Mouse (Mus musculus) heart, embryonic 14.5 days (tissue): ENCODE data around the gene Tubb1. TPM values are rescaled to one million over a fixed set of nuclear protein-coding genes. Genes with fewer than 3 reads are reported as not detected.
A peak's percentile ranks its signal among the peaks of the same experiment; 100 is the strongest.

Experiments used
- ATAC-seq: fragments of 200-750 bp; cut with Nextera tagmentation; 2 replicates; pipeline ENCODE4 v1.8.0; 2017; ENCODE audit warnings: low read depth, moderate TSS enrichment; ENCODE audit not compliant: insufficient number of reproducible peaks, insufficient read depth, low FRiP score
- H3K27ac ChIP-seq, 2 experiments: fragments of 200-500 bp in 1 of 2; fragments of 300-500 bp in 1 of 2; sonication (generic) in 1 of 2; replicated peaks in 1 of 2; 2 replicates each; pipeline ENCODE4 v1.5.1; 2012 to 2014; ENCODE audit warnings: low read depth in 2 of 2, low read length in 2 of 2, control low read depth in 1 of 2, mild to moderate bottlenecking in 1 of 2, mixed read lengths in 1 of 2; ENCODE audit not compliant: control insufficient read depth in 1 of 2, insufficient read depth in 1 of 2
- H3K27me3 ChIP-seq: fragments of 300-500 bp; sonication (generic); 2 replicates; pipeline ENCODE4 v1.6.1; 2014; ENCODE audit warnings: mild to moderate bottlenecking, low read length, control low read depth; ENCODE audit not compliant: control insufficient read depth, insufficient read depth
- H3K36me3 ChIP-seq: fragments of 300-500 bp; sonication (generic); 2 replicates; pipeline ENCODE4 v1.6.1; 2014; ENCODE audit warnings: mild to moderate bottlenecking, control low read depth, low read length, mixed read lengths; ENCODE audit not compliant: control insufficient read depth, insufficient read depth
- H3K4me1 ChIP-seq, 2 experiments: fragments of 200-500 bp in 1 of 2; fragments of 300-500 bp in 1 of 2; sonication (generic) in 1 of 2; 2 replicates each; pipeline ENCODE4 v1.6.1; 2012 to 2014; ENCODE audit warnings: low read length in 2 of 2, control low read depth in 1 of 2, mixed read lengths in 1 of 2; ENCODE audit not compliant: control insufficient read depth in 2 of 2, insufficient read depth in 2 of 2
- H3K4me2 ChIP-seq: fragments of 300-500 bp; sonication (generic); 2 replicates; pipeline ENCODE4 v1.6.1; 2014; ENCODE audit warnings: mild to moderate bottlenecking, low read length
- H3K4me3 ChIP-seq, 2 experiments: fragments of 200-500 bp in 1 of 2; fragments of 300-500 bp in 1 of 2; sonication (generic) in 1 of 2; 2 replicates each; pipeline ENCODE4 v1.5.1; 2012 to 2014; ENCODE audit warnings: low read length in 2 of 2, mild to moderate bottlenecking in 2 of 2, control low read depth in 1 of 2, low read depth in 1 of 2, moderate library complexity in 1 of 2; ENCODE audit not compliant: control insufficient read depth in 1 of 2, insufficient read depth in 1 of 2
- H3K9ac ChIP-seq: fragments of 300-500 bp; sonication (generic); 2 replicates; pipeline ENCODE4 v1.6.1; 2014; ENCODE audit warnings: mild to moderate bottlenecking, low read length
- H3K9me3 ChIP-seq: fragments of 300-500 bp; sonication (generic); 2 replicates; pipeline ENCODE4 v1.6.1; 2016; ENCODE audit warnings: low read length, control low read depth; ENCODE audit not compliant: control insufficient read depth
- WGBS: fragments of 180-500 bp; shearing (Covaris S2); extraction: QIAGEN DNeasy Blood & Tissue Kit; methylation state at CpG from one replicate; pipeline ENCODE4 v1.1.7; 2014; 5-methylcytosine and 5-hydroxymethylcytosine counted together
- polyA plus RNA-seq: library from polyadenylated mRNA; unstranded; fragments of >200 nt; fragmentation: Nextera tagmentation; extraction: Ambion mirVana; gene quantifications from 2 replicates; pipeline ENCODE4 v1.2.1, GENCODE M21; 2014

Tubb1 gene
- polyA plus RNA-seq, 1 experiment from 2014 or later = 1.8 TPM

DNA sequence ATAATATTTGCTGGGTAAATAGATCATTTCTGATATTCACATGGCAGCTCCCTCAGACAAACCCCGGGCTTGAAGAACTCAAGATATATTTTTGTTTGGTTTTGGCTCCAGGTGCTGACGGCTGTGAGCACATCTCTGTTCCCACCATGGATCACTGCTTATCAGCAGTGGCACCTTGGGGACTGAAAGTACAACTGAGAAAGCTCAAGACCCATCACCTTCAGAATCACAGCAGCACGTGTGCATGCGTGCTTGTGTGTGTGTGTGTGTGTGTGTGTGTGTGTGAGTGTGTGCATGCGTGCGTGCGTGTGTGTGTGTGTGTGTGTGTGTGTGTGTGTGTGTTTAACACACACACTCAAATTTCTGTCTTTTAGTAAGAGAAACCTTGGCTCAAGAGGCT, 6.1 kb upstream of the Tubb1 start:
- Histone ChIP-seq H3K4me3 (no peak overlapping the region), H3K36me3 (no peaks in the 10 kb centered on the region), H3K4me1 (peaks cover 11 to 16% of the 10 kb centered on the region in 2 experiments), H3K27me3 (no peaks in the 10 kb centered on the region), H3K4me2 (no peak overlapping the region), H3K27ac (no peak overlapping the region), H3K9ac (no peak overlapping the region), H3K9me3 (no peaks in the 10 kb centered on the region)
- ATAC-seq = no peak
- 59% methylated on average over 7 of the region's 7 CpGs for WGBS

DNA sequence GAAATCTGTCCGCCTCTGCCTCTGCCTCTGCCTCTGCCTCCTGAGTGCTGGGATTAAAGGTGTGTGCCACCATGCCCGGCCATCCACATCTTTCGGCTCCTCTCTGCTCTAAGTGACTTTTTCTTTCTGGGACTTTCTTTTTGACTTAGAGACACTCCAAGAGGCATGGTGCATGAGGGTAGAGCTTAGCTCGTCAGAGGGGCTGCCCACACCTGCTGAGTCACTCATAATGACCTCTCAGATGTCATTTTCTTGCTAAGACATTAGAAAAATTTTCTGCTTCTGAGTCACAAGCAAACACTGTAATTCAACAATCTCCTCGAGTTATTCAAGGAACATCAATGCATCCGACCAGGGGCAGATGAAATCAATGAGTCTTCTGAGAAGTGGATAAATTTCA, 5.5 kb upstream of the Tubb1 start:
- Histone ChIP-seq H3K9me3 (no peaks in the 10 kb centered on the region), H3K27me3 (no peaks in the 10 kb centered on the region), H3K4me1 (peaks cover 10 to 11% of the 10 kb centered on the region in 2 experiments; a peak in 3 of 4 replicates), H3K27ac (no peak overlapping the region), H3K4me3 (no peak overlapping the region), H3K36me3 (no peaks in the 10 kb centered on the region), H3K9ac (no peak overlapping the region), H3K4me2 (no peak overlapping the region)
- WGBS = 69% methylated on average over 6 of the region's 6 CpGs
- ATAC-seq = no peak

DNA sequence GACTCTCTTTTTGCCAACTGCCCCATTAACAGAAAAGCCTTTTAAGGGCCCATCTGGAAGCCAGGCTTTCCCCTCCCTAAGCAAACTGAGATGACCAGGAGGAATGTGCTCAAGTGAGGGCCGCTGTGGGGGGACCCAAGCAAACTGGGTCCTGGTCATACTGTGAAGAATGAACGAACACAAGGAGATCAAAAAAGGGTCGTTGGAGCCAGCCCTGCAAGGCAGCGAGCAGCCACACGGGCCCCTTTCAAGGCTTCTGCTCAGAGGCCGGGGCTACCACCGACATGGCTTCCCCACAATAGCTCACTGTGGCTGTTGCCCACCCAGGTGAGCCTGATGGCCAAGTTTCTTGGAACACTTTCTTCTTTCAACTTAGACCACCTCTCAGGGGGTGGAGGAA, 4.0 kb upstream of the Tubb1 start:
- Histone ChIP-seq H3K4me3 (no peak overlapping the region), H3K9ac (no peak overlapping the region), H3K9me3 (no peaks in the 10 kb centered on the region), H3K36me3 (no peaks in the 10 kb centered on the region), H3K4me2 (no peak overlapping the region), H3K27ac (no peak overlapping the region), H3K4me1 (peaks cover 10 to 11% of the 10 kb centered on the region in 2 experiments; a peak in 3 of 4 replicates), H3K27me3 (no peaks in the 10 kb centered on the region)
- 43% methylated on average over 7 of the region's 7 CpGs for WGBS
- ATAC-seq = no peak

DNA sequence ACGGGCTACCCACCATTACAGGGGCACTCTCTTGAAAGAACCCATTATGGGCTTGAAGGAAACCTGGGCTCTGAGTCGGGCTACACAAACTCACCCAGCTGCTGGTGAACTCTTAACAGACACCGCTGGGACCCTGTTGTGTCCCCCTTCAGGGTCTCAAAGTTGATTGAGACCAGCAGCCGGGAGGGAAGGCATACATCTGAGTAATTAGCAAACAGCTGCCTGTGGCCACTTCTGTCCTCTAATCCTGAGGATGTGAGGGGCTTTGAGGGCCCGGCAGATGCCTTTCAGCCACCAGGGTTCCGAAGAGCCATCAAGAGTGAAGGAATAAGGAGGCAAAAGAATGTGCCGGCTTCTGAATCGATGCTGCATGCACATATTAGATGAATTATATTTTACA, 3.6 kb upstream of the Tubb1 start:
- Histone ChIP-seq H3K27me3 (no peaks in the 10 kb centered on the region), H3K4me3 (no peak overlapping the region), H3K4me2 (no peak overlapping the region), H3K27ac (no peak overlapping the region), H3K4me1 (peaks cover 10 to 11% of the 10 kb centered on the region in 2 experiments; a peak in 3 of 4 replicates), H3K36me3 (no peaks in the 10 kb centered on the region), H3K9me3 (no peaks in the 10 kb centered on the region), H3K9ac (no peak overlapping the region)
- ATAC-seq = no peak
- 69% methylated on average over 8 of the region's 8 CpGs for WGBS

DNA sequence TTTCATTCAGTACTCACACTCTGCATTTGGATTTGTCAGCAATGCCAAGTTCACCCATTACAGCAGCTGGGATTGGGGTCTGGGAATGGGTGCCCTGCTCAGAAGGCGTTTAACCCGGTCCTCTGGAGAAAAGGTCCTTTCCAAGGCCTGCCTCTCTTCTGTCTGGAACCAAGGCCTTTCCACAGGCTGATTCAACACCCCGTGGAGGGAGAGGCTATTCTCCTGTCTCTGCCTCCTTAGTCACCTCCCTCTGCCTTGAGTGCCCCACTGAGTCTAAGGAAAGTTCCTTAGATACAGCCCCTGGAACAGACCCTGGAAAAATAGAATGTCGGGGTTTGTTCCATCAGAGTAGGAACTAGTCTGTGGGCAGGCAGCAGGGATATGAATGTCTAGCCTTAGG, 2.1 kb upstream of the Tubb1 start:
- no peak for ATAC-seq
- WGBS = 75% methylated on average over 4 of the region's 4 CpGs

DNA sequence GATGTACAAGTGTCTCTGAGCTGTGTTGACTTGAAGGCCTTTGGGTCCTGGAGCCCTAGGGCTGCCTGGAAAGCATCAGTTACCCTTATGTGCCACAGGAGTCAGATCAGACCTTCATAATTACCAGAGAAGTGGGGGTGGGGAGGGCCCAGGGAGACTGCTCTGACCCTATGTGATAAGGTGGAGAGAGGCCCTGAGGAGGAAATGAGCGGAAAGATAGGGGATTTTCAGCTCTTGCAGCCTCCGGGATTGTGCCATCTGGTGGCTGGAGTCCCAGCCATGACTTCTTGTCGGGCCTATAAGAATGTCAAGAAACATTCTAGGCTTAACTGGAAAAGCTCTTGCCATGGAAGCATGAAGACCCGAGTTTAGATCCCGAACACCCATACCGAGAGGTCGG, 3.2 kb downstream of the Tubb1 start:
- no peak overlapping the region for H3K4me2 ChIP-seq

More for the DNA sequence above, 2.1 kb upstream of the Tubb1 start:
- Histone ChIP-seq H3K4me3 (no peak overlapping the region), H3K9me3 (no peaks in the 10 kb centered on the region), H3K4me2 (no peak overlapping the region), H3K4me1 (0 out of 4 replicates have a peak, but pooled peaks cover 0 to 2% of the 10 kb centered on the region in 2 experiments), H3K36me3 (no peaks in the 10 kb centered on the region), H3K9ac (no peak overlapping the region), H3K27me3 (no peaks in the 10 kb centered on the region), H3K27ac (no peak overlapping the region)

DNA sequence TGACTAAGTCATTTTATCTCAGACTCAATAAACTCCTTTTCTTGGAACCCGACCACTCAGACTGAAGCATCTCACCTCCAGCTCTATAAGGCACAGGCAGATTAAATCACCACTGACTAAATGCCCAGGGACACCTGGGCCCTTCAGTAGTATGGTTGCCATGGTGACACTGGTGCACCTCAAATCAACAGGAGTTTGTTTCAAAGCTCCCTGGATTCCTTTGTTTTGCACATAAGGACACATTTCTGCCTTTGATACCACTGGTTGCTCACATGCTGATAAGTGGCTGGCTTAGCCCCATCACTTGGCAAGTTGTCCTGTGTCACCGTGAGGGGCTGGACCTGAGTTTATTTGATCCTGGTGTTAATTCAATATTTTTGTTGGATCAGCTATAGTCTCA, 8.9 kb downstream of the Tubb1 start:
- Histone ChIP-seq H3K27me3 (no peaks in the 10 kb centered on the region), H3K27ac (no peak overlapping the region), H3K9ac (no peak overlapping the region), H3K4me2 (no peak overlapping the region), H3K4me3 (no peak overlapping the region), H3K4me1 (peaks cover 2 to 5% of the 10 kb centered on the region in 2 experiments; a peak in 2 of 4 replicates), H3K36me3 (peaks cover 33% of the 10 kb centered on the region), H3K9me3 (no peaks in the 10 kb centered on the region)
- WGBS = 63% methylated on average over 2 of the region's 2 CpGs
- ATAC-seq = no peak

More for the DNA sequence above, 3.2 kb downstream of the Tubb1 start:
- 50% methylated on average over 7 of the region's 7 CpGs for WGBS
- Histone ChIP-seq H3K9me3 (no peaks in the 10 kb centered on the region), H3K36me3 (no peaks in the 10 kb centered on the region), H3K4me3 (no peak overlapping the region), H3K4me1 (no peaks in the 10 kb centered on the region; a peak in 1 of 4 replicates), H3K27ac (no peak overlapping the region), H3K27me3 (no peaks in the 10 kb centered on the region), H3K9ac (no peak overlapping the region)
- ATAC-seq = no peak

DNA sequence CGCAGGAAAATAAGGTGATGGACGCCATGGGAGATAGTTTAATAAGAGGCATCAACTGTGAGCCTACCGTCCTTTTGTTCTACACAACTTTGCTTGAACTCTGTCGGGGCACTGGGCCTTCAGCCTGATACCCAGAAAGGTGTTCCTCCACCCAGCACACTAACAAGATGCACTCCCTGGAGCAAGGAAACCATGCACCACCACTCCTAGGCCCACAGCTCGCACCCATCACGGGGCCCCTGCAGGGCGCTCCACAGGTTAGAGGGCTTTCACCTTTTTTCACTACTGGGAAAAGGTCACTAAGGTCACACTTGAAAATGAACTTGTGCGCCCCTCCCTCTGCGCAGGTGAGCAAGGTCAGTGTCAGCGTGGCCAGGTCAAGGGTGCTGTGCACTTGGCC, 12.9 kb downstream of the Tubb1 start:
- peak; percentile 28; the same call in 1 of the 2 replicates for ATAC-seq
- Histone ChIP-seq H3K36me3 (peaks cover 72% of the 10 kb centered on the region), H3K4me3 (peak overlapping the region; percentile 78 to 84), H3K27me3 (no peaks in the 10 kb centered on the region), H3K4me2 (peak overlapping the region; percentile 97), H3K27ac (peak overlapping the region; percentile 76 to 77; a peak in 3 of 4 replicates), H3K9me3 (no peaks in the 10 kb centered on the region), H3K9ac (peak overlapping the region; percentile 85), H3K4me1 (peaks cover 2 to 5% of the 10 kb centered on the region in 2 experiments; a peak in 2 of 4 replicates)
- WGBS = 30% methylated on average over 10 of the region's 10 CpGs
